Mouse (Mus musculus) erythroblast, embryonic 14.5 days (primary cell): ENCODE results near the gene Meis1.

Experiments used
- GATA1 ChIP-seq: IDR thresholded peaks from 2 replicates; pipeline ENCODE4 v1.6.1; 2012; ENCODE audit warnings: low read length, inconsistent platforms, mixed read lengths
- TAL1 ChIP-seq: IDR thresholded peaks from 3 replicates; pipeline ENCODE4 v1.6.1; 2012; ENCODE audit warnings: low read length, inconsistent platforms, mixed read lengths

- TF ChIP-seq GATA1: no peak
- TF ChIP-seq TAL1: no peak
Observed at GRCm38 (mm10) chr11:19013141-19014112, 5.4 kb downstream of the Meis1 start.
